Mouse (Mus musculus) retina, adult 2 months (tissue): ENCODE data around the gene Rnps1.
A peak's percentile ranks its signal among the peaks of the same experiment; 100 is the strongest.

Experiments used
- DNase-seq: peaks from one replicate; pipeline ENCODE4 v3.0.0-alpha.2; 2012; ENCODE audit warnings: low read depth, low spot score

The Rnps1 gene

DNA sequence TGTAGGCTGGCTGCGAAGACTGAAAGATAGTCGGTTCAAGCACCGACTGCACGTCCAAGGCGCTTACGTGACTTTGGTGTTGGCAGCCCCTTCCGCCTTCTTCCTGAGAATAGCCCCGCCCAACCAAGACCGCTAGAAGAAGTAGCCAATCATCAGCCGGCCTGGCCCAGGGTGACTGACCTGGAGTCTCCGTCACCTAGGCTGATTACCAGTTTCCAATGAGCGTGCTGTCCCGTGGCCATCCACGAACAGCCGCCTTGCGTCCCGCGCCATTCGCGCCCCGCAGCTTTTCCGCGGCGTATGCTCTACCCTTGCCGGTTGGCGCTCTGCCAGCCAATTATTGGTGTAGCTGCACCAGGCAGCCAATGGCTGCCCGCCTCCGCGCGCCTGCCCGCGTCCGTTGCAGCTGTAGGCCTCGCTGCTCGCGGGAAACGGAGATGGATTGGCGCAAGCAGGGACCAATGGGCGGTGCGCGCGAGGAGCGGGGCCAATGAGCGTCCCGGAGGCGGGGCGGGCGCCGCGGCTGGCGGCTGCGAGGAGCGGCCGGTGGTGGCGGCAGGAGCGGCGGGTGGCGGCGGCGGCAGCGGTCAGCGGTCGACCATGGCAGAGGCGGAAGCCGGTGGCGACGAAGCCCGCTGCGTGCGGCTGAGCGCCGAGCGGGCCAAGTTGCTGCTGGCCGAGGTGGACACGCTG is 55.7 kb downstream of the Rnps1 start, which contains the start of the genes E4f1 and Pgp:
TSS of gene E4f1 (minus strand) at position 404 of the 693 bp plus-strand sequence.
TSS of gene Pgp (plus strand) at position 483 of the 693 bp plus-strand sequence.
- DNase-seq = peak; percentile 94

DNA sequence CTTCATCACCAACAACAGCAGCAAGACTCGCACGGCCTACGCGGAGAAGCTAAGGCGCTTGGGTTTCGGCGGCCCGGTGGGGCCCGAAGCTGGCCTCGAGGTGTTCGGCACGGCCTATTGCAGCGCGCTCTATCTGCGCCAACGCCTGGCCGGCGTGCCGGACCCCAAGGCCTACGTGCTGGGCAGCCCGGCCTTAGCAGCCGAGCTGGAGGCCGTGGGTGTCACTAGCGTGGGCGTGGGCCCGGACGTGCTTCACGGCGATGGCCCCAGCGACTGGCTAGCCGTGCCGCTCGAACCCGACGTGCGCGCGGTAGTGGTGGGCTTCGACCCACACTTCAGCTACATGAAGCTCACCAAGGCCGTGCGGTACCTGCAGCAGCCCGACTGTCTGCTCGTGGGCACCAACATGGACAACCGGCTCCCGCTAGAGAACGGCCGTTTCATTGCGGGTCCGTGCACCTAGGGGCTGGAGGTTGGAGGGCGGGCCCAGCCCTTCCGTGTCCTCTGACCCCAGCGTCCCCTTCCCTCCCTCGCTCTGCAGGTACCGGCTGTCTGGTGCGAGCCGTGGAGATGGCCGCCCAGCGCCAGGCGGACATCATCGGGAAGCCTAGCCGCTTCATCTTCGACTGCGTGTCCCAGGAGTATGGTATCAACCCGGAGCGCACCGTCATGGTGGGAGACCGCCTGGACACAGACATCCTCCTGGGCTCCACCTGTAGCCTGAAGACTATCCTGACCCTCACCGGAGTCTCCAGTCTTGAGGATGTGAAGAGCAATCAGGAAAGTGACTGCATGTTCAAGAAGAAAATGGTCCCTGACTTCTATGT is 56.5 kb downstream of the Rnps1 start:
- no peak for DNase-seq

DNA sequence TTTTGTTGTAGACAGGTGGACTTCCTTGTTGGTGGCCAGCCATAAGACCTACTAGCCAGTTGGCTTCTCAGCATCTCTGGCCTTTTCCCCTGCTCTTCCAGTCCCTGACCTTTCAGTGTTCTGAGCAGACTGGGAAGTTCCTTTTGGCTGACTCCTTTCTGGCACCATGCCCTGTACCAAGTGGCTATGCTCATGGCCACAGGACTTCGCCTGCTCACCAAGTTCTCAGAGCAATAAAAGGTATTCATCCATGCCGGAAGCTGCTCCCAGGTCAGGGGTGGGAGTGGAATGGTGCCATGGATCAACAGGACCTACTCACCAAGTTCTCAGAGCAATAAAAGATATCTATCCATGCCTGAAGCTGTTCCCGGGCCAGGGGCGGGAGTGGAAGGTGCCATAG is 58.1 kb downstream of the Rnps1 start:
- DNase-seq = no peak

DNA sequence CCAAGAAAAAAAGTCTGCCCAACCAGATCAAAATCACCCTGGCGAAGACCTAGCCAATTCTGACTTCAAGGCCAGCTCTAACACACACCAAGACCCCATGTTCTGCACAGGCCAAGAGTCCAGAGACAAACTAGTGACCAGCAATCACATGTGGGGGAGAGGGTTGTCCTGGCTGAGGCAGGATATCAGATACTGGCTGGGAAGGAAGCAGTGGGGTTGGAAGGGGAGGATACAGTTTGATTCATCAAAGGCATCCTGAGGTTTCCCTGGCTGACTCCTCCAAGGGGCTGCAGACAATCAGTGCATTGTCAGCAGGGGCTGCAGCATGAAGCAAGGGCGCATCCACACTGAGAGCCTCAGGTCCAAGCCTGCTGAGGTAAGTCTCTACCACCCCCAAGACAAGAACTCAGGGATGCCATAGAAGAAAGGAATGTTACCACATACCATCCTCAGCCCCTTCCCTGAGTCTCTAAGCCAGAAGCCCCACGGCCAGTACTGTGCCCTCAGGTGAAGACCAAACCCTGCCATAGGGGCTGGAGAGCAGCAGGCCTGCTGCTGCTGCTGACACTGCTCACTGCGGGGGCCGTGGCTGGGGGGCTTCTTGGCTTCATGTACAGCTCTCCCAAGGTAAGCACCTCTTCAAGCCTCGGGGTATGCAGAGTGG is 59.4 kb downstream of the Rnps1 start, which contains the start of gene Bricd5:
TSS of gene Bricd5 (plus strand) at position 273 of the 664 bp plus-strand sequence.
- DNase-seq = no peak

DNA sequence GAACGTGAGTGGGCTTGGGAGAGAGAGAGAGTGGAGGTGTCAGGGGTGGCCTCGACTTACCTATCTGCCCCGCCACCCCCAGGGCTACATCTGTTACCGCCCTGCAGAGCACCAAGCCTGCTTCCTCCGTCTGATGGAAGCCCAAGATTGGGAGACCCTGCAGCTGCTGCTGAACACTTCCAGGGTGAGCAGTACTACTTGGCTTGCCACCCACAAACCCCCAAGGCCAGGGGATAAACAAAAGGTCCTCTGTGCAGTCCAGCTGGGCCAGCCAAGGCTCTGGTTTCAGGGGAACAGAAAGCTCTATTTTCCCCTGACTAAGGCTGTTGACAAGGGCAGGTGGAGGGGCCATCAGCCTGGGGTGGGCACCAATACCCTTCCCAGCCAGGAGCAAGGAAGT is 60.2 kb downstream of the Rnps1 start:
- no peak for DNase-seq
